Mouse (Mus musculus) testis, adult 2 months (tissue): Measurements from ENCODE around the gene Zfp184.
"Not testable (repeated sequence)": the region's sequence is repeated elsewhere in the genome, so short reads cannot be mapped to it uniquely, and the experiment has no call there.

Source experiments
- CTCF ChIP-seq: fragments of 200-500 bp; IDR thresholded peaks from 2 replicates; pipeline ENCODE4 v1.5.1; 2012; ENCODE audit warnings: low read depth, mild to moderate bottlenecking, inconsistent platforms, low read length, moderate library complexity; ENCODE audit not compliant: control insufficient read depth, insufficient read depth, insufficient replicate concordance
- POLR2A ChIP-seq: fragments of 200-500 bp; IDR thresholded peaks from 2 replicates; pipeline ENCODE4 v1.6.1; 2012; ENCODE audit warnings: low read depth, mild to moderate bottlenecking, inconsistent platforms, low read length, moderate library complexity; ENCODE audit not compliant: control insufficient read depth

DNA sequence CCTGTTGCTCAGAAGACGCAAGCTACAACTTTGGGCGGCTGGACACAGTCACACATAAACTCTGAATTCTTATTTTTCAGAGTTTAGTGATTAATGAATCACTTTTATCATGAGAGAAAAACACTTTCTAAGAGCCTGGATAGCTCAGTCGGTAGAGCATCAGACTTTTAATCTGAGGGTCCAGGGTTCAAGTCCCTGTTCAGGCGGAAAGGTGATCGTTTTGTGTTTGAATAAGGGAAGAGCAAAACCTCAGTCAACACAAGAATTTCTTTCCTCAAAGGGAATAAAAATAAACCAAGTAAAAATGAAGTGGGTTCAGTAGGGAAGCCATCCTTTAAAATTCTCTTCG lies 37.1 kb upstream of the Zfp184 start:
- TF ChIP-seq CTCF, POLR2A: not testable (repeated sequence)
